Mouse (Mus musculus) spleen, postnatal 14 days (tissue): ENCODE measurements around the gene Methig1.
"Not testable (repeated sequence)": the region's sequence is repeated elsewhere in the genome, so short reads cannot be mapped to it uniquely, and the experiment has no call there.

Experiments used
- DNase-seq, 2 experiments: peaks; one replicate each; pipeline ENCODE4 v3.0.0; 2021 to 2022; ENCODE audit warnings: low spot score in 2 of 2

Methig1 gene

DNA sequence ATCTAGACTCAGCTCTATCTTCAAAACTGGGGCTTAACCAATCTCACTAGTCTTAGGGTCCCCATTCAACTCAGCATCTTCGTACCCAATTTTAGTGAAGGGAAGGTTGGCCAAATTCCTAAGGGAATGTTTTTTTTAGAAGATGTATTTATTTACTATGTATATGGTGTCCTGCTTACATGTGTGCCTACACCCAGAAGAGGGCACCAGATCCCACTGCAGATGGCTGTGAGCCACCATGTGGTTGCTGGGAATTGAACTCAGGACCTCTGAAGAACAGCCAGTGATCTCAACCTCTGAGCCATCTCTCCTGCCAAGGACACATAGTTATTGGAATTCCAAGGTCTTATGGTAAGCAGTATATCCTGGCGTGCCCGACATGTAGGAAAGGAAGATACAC lies 42.6 kb downstream of the Methig1 start:
- no peak for DNase-seq

DNA sequence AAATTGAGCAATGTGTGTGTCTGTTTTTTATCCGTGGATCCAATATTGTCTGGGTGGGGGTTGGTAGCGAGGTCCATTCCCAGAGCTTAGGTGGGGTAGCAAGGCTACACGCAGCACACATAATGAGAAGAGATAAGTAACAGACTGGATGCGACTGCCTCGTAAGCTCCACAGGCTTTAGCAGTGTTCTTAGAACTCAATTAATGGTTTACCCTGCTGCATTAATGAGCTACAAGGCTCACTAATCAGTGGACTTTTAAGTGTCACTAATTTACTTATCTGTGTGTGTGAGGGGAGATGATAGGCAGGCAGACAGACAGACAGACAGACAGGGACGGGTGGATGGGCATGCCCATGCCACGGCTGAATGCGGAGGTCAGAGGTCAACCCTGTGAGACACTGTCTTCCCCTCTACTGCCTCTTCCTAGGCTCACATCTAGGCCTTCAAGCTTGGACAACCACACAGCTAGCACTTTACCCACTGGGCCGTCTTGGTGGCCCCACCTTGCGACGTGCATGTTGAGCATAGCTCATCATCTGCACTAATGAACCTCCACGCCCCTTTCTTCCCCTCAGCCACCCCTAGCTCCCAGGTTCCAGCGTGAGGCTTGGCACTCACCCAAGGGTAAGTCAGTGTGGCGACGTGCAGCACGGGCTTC lies 47.8 kb downstream of the Methig1 start:
- DNase-seq: no peak

DNA sequence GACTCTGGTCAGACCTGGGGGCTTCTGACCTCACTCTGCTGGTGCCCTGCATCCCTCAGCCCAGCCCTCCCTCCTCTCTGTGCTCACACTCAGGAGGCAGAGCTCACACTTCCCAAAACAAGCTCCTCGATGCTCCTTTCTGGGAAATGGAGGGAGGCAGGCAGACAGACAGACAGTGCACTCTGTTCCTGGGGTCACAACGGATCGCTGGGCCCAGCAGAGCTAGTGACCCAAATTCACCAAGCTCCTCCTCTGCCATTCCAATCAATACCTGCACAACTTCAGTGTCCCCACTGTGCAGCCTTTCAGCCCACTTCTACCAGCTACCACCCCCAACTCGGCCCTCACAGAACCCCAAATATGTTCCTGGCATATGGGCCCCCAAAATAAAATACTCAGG lies 48.9 kb downstream of the Methig1 start:
- DNase-seq: no peak

DNA sequence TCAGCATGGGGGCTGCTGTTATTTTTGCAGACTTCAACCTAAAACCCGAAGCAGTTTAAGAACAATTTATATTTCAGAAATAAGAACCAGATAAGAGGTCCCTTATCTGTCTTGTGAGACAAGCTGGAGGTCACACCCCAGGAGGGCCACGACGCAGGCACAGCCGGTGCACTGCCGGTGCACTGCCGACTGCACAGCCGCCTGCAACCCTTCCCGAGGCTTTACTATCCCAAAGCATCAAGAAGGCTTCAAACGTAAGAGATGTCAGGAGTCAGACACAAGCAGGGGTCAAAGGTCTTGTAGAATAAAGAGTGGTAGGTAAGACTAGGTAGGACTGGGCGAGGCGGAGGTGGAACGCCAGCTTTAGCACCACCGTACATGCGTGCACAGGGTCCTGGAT lies 49.4 kb downstream of the Methig1 start:
- no peak for DNase-seq

DNA sequence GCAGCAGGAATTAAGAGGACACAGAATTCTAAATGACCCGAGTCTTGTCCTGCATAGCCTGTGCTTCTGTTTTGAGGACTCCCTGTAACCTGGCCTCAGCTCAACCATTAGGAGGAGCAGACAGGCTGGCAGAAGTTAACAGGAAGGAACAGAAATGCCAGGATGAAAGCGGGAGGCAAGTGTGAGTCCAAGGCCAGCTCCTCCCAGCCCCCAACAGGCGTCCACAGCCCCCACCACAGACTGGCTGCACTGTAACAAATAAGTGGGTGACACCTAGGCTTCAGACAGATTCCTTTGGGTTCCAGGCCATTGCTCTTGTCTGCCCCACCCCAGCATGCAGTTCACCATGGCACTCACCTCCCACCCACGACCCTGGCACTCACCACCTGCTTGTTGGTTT lies 49.8 kb downstream of the Methig1 start:
- DNase-seq: no peak

DNA sequence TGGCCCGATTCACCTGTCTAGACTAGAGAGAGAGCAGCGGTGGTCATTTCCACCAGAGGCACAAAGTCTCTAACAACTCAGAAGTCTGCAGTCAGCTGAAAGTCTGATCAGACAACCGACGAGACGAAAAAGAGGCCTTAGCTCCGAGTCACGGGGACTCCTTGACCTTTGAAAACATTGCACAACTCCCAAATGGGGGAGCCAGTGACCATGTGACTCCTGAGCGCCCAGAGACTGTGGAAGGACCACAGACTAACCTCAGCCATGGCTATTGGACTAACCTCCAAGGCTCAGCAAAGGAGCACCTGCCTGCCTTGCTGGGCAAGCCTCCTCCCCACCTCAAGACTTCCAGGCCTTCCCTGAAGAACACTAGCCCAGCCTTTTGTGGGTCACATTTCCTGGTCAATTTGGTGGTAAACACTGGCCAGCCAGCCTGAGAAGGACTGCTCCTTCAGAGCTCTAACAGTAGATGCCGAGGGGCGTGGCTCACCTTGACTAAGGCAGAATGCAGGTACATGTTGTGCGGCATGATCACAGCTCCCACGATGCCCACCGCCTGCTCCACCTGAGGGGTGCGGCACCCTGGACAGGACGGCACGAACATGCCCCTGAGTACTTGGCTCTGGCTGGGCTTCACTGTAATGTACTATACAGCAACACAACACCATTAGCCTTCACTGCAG lies 50.5 kb downstream of the Methig1 start:
- DNase-seq: no peak

DNA sequence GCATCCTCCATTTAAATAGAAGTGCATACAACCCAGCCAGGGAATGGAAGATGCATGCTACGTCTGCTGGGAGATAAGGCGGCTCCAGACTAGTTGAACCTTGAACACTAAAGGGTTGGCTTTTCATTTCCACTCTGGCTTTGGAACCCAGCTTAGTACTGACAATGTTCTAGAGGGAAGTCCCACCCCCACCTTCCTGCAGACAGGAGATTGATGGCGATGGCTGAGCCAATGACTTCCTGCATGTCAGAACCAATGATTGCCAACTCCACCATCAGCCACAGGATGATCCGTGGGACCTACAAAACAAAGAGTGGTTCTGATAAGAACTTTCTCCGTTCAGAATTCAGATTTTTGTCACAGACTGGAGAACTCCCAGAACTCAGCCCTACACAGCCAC lies 53.1 kb downstream of the Methig1 start:
- DNase-seq: no peak

DNA sequence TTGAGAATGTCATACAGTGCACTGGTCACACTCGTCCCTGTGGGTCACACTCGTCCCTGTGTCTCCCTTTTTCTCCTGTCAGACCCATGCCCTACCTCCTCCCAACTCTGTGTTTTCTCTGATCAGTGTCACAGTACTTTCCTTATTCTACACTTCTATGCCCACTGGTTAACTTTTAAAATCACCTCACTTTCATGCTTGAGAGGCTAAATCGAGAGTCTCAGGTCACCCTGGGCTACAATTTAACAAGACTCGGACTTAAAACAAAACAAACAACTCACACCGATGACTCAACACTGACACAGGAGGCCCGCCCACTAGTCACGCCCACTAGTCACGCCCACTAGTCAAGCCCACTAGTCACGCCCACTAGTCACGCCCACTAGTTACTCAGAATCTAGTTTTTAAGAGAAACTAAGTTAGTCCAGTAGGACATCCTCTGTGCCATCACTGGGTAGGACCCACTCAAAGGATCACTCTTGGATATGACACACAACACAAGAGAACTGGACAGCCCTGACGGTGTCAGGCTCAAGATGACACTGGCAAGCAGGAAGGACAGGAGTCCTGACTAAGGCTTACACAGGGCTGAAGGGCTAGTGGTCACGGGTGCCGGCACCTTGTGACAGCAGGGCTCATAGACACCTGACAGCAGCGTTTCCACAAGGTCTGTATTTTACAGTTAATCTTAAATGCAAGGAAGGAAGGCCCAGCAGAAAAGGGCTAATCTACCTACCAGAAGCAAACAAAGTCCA lies 58.1 kb downstream of the Methig1 start:
- DNase-seq: peak; percentile 55 to 66

DNA sequence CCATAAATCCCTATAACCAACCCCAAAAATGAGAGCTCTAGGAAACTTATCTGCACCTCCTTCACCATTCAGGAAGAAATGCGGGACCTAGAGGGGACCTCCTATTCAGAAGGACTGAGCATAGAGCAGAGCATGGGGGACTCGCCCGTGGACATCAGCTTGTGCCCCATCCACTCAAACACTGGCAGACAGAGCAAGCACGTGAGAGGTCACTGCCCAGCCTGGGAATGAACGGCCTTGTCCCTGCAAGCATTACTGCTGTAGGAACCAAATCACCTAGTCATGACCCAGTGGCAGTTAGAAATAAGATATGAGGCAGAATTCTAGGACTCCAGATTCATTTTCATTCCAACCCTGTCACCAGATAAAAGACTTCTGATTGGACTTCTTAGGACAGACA lies 58.8 kb downstream of the Methig1 start:
- DNase-seq: no peak

DNA sequence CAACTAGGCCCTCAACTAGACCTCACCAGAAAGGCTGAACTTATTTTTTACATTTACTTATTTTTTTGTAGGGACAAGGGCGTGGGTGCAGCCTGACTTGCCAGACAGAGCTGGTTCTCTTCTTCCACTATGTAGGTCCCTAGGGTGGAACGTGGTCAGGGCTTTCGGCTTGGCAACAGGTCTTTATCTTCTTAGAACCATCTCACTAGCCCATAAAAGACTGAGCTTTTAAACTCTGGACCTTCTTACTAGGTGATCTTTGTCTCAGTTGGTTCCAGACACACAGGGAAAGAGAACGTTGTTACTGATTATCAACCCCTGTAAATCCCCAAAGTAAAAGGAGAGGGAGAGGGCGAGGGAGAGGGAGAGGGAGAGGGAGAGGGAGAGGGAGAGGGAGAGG lies 60.4 kb downstream of the Methig1 start:
- no peak for DNase-seq

DNA sequence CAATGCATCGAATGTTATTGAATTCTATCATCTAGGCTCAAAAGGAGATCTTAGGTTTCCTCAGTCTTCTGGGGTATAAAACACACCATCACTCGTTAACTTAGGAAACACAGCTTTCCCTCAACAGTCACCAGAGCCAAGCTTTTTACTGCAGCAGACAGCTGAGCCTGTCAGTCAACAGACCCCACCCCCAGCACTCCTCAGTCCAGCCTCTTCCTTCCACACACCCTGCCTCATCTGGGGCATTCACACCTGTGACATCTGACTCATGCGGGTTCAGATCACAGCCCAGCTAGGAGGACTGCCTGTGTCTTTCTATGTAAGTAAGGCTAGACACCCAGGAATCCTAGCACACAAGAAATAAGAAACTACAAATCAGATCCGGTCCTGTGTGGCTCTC lies 61.1 kb downstream of the Methig1 start:
- no peak for DNase-seq

DNA sequence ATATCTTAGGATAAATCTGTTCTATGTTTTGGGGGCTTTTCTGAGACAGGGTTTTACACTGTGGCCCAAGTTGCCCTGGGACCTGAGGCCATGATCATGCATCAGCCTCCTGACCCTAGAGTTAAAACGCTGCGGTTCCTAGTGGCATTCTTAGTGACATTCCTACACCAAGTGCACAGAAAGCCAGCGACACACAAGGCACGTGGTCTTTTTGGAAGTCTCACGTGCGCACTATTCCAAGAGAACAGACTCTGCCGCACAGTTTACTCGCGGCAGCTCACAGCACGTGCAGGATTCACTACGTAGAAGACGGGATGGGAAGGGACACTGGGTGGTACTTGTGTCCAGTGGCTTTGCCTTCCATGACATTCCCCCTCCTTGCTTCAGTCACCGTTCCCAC lies 62.0 kb downstream of the Methig1 start:
- DNase-seq: no peak

DNA sequence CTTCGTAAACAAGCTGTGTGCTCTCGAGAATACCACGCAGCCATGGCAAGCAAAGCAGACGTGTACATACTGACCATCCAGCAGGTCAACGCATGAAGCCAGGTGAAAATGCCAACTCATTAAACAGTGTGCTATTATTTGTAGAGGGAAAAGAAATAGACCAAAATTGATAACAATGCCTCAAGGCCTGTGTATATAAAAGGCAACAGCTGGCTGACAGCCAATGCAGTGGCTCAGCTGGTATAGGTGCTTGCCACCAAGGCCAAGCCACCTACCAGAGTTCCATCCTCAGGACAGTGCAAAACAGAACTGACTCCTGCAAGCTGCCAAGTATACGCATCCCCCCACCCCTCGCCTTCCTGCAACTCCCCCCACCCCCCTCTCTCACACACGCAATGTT lies 62.7 kb downstream of the Methig1 start:
- no peak for DNase-seq

DNA sequence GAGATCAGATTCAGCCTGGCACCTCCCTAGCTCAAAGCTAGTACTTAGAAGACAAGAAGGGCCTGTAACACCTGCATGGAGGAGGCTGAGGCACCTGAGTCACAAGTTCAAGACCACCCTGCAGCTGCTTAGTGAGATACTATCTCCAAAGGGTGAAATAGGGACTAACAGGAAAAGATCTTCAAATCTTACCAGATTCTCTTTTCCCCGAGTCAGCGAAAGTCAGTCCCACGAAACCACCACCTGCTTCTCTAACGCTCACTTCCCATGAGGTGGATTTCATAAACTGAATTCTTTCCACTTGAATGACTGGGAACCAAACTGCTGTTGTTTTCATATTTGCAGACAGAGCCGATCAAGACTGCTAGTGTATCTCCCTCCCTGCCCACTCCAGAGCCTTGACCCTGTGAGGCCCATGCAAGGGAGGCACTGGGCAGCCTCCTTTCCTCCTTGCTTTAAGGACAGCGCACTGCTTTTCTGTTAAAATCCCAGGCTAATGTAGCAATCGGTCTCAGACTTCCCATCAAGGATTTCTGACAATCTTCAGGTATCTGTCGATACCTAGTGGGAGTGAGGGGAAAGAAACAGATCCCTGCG lies 65.0 kb downstream of the Methig1 start:
- no peak for DNase-seq

DNA sequence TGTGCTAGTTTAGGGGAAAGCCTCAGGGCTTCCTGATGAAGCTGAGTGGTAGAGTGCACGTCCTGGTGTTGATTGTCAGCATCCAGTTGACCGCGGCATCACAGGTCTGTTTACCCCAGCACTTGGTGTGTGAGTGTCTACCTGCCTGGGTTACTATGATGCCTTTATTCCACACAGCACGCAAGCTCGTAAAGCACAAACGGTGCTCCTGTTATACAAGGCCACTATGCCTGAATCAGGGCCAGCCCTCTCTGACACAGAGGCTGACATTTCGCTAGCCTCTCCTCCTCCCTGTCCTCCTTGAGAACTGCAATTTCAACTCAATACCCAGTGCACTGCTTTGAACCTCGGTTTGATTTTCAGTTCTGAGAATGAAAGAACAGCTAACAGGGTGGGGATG lies 66.4 kb downstream of the Methig1 start:
- DNase-seq: no peak

DNA sequence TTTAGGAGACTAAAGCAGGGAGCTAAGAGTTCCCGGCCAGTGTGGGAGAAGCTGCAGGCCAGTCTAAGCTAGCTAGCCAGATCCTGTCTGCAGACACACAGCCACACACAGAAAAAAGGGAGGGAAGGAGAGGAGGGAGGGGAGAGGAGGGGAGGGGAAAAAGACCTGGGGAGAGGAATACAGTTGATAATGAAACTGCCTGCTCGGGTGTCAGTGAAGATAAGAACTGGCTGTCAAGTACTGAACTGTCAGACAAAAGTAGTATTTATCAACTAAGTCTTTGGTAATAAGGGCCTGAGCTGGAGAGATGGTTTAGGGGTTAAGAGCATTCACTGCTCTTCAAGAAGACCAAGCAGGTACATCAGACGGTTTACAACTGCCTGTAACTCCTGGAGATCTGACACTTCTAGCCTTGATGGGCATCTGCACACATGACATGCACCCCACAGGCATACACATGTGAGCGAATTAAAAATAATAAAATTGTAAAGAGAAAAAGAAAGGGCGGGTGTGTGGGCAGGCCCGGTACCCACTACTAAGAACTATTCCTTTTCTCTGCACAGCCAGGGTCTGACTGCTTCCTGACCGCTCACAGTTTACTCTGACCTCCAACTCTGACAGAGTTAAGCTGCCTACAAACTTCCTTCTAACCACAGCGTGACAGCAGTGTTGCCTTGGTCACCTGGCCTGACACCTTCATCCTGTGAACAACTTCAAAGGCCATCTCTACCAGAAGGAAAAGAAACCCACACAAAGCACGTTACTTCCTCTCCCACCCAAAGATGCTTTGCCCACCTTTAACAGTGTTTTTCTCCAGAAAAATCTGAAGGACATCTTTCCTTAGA lies 67.2 kb downstream of the Methig1 start:
- no peak for DNase-seq

DNA sequence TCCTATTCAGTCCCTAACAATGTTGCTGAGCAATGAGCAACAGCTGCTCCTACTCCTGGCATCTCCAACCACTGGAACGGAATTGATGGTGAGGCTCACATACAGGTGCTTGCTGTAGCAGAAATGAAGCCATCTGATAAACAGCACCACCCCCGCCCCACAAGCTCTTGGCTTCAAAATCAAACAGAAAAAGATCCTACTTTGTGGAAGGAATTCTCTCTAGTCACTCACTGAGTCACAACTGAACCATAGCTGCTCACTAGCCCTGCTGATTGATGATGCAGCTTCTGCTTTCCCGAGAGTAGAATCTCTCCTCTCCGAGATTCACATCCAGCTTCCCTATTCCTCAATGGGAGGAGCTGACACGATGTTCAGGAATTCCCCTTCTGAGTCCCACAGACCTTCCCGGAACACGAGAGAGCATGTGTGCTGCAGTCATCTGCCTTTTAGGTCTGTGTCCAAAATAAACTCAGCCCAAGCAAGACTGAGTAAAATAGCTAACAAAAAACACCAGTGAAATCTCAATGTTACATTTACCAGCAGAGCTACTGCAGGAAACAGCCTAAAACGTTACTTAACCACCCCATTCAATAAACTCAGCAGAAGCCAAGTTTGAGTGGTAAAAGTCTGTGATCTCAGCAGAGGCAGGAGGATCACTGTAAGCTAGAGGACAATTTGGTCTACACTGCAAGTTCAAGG lies 68.3 kb downstream of the Methig1 start:
- no peak for DNase-seq

DNA sequence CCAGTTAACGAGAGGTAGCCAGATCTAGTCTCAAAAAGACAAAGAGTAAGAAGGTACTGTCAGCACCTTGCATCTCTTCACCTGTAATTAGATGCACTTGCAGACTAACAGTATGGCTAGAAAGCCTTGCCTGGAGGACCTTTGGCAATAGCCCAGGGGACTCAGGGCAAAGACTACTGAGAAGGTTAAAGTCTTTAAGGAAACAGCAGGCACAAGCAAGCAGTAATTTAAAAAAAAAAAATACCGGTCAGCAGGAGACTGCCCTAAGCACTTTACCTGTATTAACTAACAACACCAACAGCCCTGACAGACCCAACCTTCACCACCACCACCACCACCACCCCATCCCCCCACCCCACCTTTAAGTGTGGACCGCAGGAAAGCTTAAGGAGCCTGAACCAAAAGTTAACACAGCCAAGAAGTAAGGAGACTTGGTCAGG lies 68.8 kb downstream of the Methig1 start, which contains the start of gene Gm5475:
TSS of gene Gm5475 (plus strand) at position 390 of the 440 bp plus-strand sequence.
- not testable (repeated sequence) for DNase-seq

DNA sequence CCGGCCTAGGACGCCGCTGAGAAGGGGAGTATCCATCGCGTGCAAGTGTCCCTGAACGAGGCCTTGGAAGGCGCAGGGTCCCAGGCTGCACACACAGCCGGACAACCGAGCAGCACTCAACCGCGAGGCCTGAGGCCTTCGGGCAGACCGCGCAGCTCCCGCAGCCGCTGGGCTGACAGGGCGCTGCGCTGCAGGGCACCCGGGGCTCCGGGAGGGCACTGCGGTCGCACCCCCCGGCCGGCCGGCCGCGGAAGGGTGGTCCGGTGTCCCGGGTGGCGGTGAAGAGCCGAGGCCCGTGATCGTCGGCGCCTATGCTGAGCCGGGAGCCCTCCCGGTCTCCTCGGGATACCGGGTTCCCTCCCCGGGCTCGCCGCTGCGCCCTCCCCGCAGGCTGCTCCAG lies 69.5 kb downstream of the Methig1 start:
- peak in 1 of 2 experiments; percentile 21 for DNase-seq

DNA sequence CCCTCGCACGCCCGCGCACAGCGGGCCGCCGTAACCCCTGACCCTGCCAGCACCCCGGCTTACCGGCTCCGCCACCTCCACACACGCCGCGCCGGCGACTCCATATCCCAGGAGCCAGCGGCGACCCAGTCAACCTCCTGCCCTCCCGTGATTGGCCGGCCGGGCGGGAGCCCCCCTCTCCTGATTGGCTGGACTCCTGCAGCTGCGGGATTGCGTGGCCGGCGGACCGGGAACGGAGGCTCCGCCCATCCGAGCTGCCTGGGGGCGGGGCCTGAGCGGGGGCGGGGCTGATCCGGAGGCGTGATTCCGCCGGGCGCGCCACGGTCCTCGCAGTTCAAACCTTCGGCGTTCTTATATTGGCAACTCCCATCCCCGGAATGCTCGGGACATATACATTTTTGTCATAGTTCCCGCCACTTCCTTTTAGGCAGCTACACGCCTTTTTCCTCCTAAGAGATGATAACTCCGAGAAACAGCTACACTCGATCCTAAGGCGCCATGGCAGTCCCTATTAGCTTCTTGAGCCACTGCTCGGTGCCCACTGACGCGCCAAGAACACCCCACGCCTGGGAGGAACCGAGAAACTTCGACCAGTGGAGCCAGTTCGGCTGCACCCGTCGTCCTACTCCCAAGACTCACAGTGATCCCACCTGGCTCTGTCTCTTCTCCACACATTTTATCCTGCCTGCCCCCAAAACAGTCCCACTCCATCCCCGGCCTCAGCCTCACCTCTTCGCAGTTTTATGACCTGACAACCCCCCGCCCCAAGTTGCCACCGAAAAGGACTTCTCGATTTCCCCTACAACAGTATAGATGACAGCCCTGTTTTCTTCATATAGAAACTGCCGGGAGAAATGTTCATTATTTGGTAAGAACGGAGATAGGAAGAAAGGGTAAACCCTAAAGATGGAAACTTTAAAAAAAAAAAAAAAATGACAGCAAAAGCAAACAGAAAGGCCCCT lies 70.2 kb downstream of the Methig1 start:
- DNase-seq: peak; percentile 93
